Mouse (Mus musculus) hindbrain, embryonic 14.5 days (tissue): ENCODE data around the gene Snrnp70. TPM values are rescaled to one million over a fixed set of nuclear protein-coding genes. Genes with fewer than 3 reads are reported as not detected.

Experiments used
- ATAC-seq: fragments of 200-750 bp; cut with Nextera tagmentation; 2 replicates; pipeline ENCODE4 v1.8.0; 2017; ENCODE audit warnings: moderate number of reproducible peaks, mild to moderate bottlenecking, moderate TSS enrichment, moderate library complexity; ENCODE audit not compliant: low FRiP score
- DNase-seq: peaks from one replicate; pipeline ENCODE4 v3.0.0-alpha.2; 2015; ENCODE audit warnings: low spot score
- H3K27ac ChIP-seq: fragments of 300-500 bp; sonication (generic); 2 replicates; pipeline ENCODE4 v1.5.1; 2014; ENCODE audit warnings: mild to moderate bottlenecking, moderate library complexity
- H3K27me3 ChIP-seq: fragments of 300-500 bp; sonication (generic); 2 replicates; pipeline ENCODE4 v1.6.1; 2014; ENCODE audit warnings: mild to moderate bottlenecking, low read length, mixed read lengths; ENCODE audit not compliant: control insufficient read depth, insufficient read depth
- H3K36me3 ChIP-seq: fragments of 300-500 bp; sonication (generic); replicated peaks from 2 replicates; pipeline ENCODE4 v1.6.1; 2014; ENCODE audit not compliant: control insufficient read depth, insufficient read depth
- H3K4me1 ChIP-seq: fragments of 300-500 bp; sonication (generic); replicated peaks from 2 replicates; pipeline ENCODE4 v1.6.1; 2014; ENCODE audit warnings: antibody characterized with exemption, low read length, mixed read lengths; ENCODE audit not compliant: control insufficient read depth, insufficient read depth
- H3K4me2 ChIP-seq: fragments of 300-500 bp; sonication (generic); replicated peaks from 2 replicates; pipeline ENCODE4 v1.6.1; 2014; ENCODE audit warnings: mild to moderate bottlenecking, moderate library complexity
- H3K4me3 ChIP-seq: fragments of 300-500 bp; sonication (generic); replicated peaks from 2 replicates; pipeline ENCODE4 v1.5.1; 2014; ENCODE audit warnings: mild to moderate bottlenecking, low read length
- H3K9ac ChIP-seq: fragments of 300-500 bp; sonication (generic); 2 replicates; pipeline ENCODE4 v1.6.1; 2014
- H3K9me3 ChIP-seq: fragments of 300-500 bp; sonication (generic); 2 replicates; pipeline ENCODE4 v1.6.1; 2016; ENCODE audit warnings: low read length; ENCODE audit not compliant: control insufficient read depth
- WGBS: fragments of 180-500 bp; shearing (Covaris S2); extraction: QIAGEN DNeasy Blood & Tissue Kit; methylation state at CpG from one replicate; pipeline ENCODE4 v1.1.7; 2014; 5-methylcytosine and 5-hydroxymethylcytosine counted together
- polyA plus RNA-seq: library from polyadenylated mRNA; unstranded; fragments of >200 nt; fragmentation: Nextera tagmentation; extraction: Ambion mirVana; gene quantifications from 2 replicates; pipeline ENCODE4 v1.2.1, GENCODE M21; 2014

Snrnp70 gene
- polyA plus RNA-seq, 1 experiment from 2014 or later = 72.3 TPM

DNA sequence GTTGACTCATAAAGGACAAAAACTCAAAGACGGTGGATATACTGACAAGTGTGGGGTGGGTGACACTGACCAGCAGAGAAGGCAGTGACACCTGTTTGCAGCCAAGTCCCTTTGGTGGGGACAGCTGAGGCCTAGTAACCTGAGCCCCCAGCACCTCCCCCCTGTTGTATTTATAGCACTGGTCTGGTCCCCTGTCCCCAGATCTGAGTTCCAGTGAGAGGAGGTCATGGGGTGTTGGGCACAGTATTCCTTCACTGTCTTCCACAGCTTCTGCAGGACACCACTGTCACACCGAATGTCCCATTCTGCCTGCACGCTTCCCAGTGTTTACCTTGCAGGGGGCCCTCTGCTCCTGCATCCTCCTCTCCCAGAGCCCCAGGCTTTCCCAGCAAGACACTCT lies 60.9 kb downstream of the Snrnp70 start:
- WGBS = 38% methylated on average over 3 of the region's 3 CpGs
- DNase-seq (no peak), ATAC-seq (no peak)
- H3K9ac ChIP-seq = no peak overlapping the region
- no peaks in the 10 kb centered on the region for H3K9me3 ChIP-seq
- H3K4me1 ChIP-seq = peaks cover 15% of the 10 kb centered on the region; the same call in 1 of the 2 replicates
- peaks cover 5% of the 10 kb centered on the region for H3K27me3 ChIP-seq
- H3K36me3 ChIP-seq = no peaks in the 10 kb centered on the region
- no peak overlapping the region for H3K27ac ChIP-seq
- H3K4me3 ChIP-seq = no peak overlapping the region
- no peak overlapping the region for H3K4me2 ChIP-seq

DNA sequence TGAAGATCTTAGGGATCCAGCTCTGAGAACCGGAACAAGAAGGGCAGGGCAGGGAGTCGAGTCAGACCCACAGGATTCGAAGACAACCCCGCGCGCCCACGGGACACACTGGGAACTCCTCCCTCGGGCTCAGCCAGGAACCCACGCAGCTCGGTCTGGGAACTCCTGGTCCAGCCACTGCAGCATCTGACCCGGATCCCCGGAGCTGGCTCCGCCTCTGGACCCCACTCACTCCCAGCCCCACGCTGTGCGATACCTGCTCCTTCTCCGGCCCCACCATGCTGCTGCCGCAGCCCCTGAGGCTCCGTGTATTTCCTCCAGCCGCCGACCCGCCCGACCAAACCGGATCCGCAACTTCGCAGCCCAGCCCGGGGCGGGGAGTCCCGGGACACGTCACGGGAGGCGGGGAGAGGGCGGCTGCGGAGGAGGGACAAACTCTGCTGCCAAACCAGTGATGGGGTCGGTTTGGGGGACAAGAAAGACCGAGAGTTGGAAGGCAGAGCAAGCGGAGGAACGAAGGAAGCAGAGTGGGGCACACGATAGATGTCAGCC lies 62.0 kb downstream of the Snrnp70 start, which contains the start of gene Trpm4:
TSS of gene Trpm4 (minus strand) at position 350 of the 552 bp plus-strand sequence.
- Histone ChIP-seq H3K9me3 (no peaks in the 10 kb centered on the region), H3K9ac (peak within 1 kb of the TSS; percentile 61), H3K27me3 (peaks cover 5% of the 10 kb centered on the region), H3K36me3 (no peaks in the 10 kb centered on the region), H3K27ac (no peak within 1 kb of the TSS), H3K4me3 (peak within 1 kb of the TSS; percentile 47), H3K4me2 (peak within 1 kb of the TSS; percentile 71), H3K4me1 (peaks cover 4% of the 10 kb centered on the region; the same call in 1 of the 2 replicates)
- ATAC-seq (peak; percentile 64), DNase-seq (peak; percentile 78)
- under 1% methylated on average over 38 of the region's 38 CpGs for WGBS

DNA sequence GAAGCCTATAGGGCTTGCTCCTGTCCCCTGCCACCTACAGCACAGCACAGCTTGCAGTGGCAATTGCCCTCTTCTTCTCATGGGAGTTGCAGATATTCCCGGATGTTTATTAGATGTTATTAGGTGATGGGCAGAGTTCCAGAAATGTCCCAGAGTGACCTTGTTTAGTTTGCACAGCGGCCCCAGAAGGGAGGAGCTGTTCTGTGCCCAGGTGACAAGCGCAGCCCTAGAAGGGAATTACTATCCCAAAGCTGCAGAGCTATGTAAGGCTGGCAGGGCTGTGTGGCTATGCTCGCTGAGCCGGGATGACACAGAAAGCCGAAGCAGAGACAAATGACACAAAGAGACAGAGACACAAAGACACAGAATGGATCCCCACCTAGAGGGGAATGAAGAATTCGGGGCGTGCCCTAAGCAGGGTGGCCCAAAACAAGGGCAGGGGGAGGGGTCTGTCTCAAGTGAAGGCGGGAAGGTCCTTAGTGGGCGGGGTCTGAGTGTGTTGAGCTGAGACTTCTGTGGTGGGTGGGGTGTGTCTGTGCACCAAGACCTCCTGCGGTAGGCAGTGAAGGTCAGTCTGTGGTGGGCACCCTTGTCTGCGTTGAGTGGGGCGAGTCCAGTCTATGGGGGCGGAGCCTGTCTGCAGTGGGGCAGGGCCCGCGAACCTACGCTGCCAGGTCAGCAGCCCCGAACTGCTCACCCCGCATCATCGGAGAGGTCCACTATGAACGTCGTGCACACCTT lies 62.7 kb downstream of the Snrnp70 start:
- Histone ChIP-seq H3K36me3 (no peaks in the 10 kb centered on the region), H3K4me3 (peak overlapping the region; percentile 47), H3K4me2 (peak overlapping the region; percentile 71), H3K27me3 (peaks cover 5% of the 10 kb centered on the region), H3K9ac (peak overlapping the region; percentile 61), H3K4me1 (0 out of 2 replicates have a peak, but pooled peaks cover 4% of the 10 kb centered on the region), H3K9me3 (no peaks in the 10 kb centered on the region), H3K27ac (no peak overlapping the region)
- peak; percentile 36 for DNase-seq
- ATAC-seq = peak; percentile 55
- 2% methylated on average over 21 of the region's 22 CpGs for WGBS

DNA sequence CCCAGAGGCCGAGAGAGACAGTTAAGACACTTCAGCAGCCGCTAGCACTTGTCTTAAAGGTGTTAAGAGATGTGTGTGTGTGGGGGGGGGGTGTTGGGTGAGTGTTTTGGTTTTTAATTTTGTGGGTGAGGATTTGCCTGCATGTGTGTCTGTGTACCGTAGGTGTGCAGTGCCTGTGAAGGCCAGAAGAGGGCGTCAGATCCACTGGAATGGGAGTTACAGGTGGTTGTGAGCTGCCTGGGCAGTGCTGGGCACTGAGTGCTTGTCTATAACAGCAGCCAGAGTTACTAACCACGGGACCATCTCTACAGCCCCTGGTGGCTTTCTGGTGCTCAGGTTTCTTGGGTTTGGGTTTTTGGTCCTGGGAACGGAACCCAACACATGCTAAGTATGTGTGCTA lies 64.0 kb downstream of the Snrnp70 start:
- WGBS = 86% methylated on average over 6 of the region's 6 CpGs
- no peaks in the 10 kb centered on the region for H3K9me3 ChIP-seq
- H3K27ac ChIP-seq = no peak overlapping the region
- H3K4me2 ChIP-seq = no peak overlapping the region
- 0 out of 2 replicates have a peak, but pooled peaks cover 4% of the 10 kb centered on the region for H3K4me1 ChIP-seq
- H3K9ac ChIP-seq = no peak overlapping the region
- ATAC-seq (no peak), DNase-seq (no peak)
- no peak overlapping the region for H3K4me3 ChIP-seq
- H3K27me3 ChIP-seq = no peaks in the 10 kb centered on the region; the same call in 1 of the 2 replicates
- no peaks in the 10 kb centered on the region for H3K36me3 ChIP-seq

DNA sequence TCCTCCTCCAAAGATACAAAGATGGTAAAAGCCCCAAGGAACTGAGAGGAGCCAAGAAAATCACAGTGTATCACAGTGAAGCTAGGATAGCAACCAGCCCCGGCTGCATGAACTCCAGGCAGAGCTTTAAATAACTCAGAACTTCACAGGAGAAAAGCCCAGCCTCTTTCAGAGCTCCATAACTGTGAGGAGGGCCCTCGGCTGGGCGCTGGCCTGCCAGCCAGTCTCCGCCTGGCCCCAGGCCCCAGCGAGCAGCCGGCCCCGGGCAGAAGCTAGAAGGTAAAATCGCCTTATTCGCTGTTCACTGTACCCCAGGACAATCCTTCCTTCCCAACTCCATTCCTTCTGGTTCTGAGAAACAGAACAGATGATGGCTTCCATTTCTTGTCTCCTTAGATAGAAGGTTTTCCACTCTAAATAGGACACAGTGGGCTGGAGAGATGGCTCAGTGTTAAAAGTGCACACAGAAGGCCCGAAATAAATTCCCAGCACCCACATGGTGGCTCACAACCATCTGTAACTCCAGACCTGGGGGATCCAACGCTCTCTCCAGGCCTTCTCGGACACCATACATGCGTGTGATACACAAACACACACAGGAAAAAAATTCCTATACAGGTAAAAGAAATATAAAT lies 66.6 kb downstream of the Snrnp70 start:
- Histone ChIP-seq H3K9me3 (no peaks in the 10 kb centered on the region), H3K9ac (no peak overlapping the region), H3K27ac (no peak overlapping the region), H3K36me3 (no peaks in the 10 kb centered on the region), H3K4me3 (no peak overlapping the region), H3K27me3 (no peaks in the 10 kb centered on the region), H3K4me2 (no peak overlapping the region), H3K4me1 (0 out of 2 replicates have a peak, but pooled peaks cover 4% of the 10 kb centered on the region)
- ATAC-seq = no peak
- DNase-seq = no peak
- 86% methylated on average over 13 of the region's 13 CpGs for WGBS

Other genes starting within 250 kb of the Snrnp70 start
- 91.0 and 93.5 TPM in 2 replicates for gene Pih1d1, start 241.4 kb downstream of the Snrnp70 start, polyA plus RNA-seq
- 16.0 and 21.3 TPM in 2 replicates for gene Aldh16a1, start 241.2 kb downstream of the Snrnp70 start, polyA plus RNA-seq
- 0.47 and 0.48 TPM in 2 replicates for gene Slc17a7, start 231.8 kb downstream of the Snrnp70 start, polyA plus RNA-seq
- gene Gfy, start 216.2 kb downstream of the Snrnp70 start, polyA plus RNA-seq = not detected in 2 replicates
- gene Pth2, start 214.7 kb downstream of the Snrnp70 start, polyA plus RNA-seq = 0.83 TPM in 1 of 2 replicates, not detected in the other
- 0.50 and 0.57 TPM in 2 replicates for gene Ccdc155, start 190.8 kb downstream of the Snrnp70 start, polyA plus RNA-seq
- 8.7 and 11.3 TPM in 2 replicates for gene Dkkl1, start 183.6 kb downstream of the Snrnp70 start, polyA plus RNA-seq
- gene Tead2, start 180.0 kb downstream of the Snrnp70 start, polyA plus RNA-seq = 37.7 and 48.0 TPM in 2 replicates
- gene Cd37, start 156.6 kb downstream of the Snrnp70 start, polyA plus RNA-seq = 0.94 and 1.2 TPM in 2 replicates
- 0.33 and 0.67 TPM in 2 replicates for gene Slc6a16, start 154.7 kb downstream of the Snrnp70 start, polyA plus RNA-seq
- not detected in 2 replicates for gene Slc6a21, start 118.2 kb downstream of the Snrnp70 start, polyA plus RNA-seq
- 7.8 and 9.3 TPM in 2 replicates for gene Trpm4, start 62.0 kb downstream of the Snrnp70 start, polyA plus RNA-seq
- 0.20 and 0.41 TPM in 2 replicates for gene Hrc, start 60.5 kb downstream of the Snrnp70 start, polyA plus RNA-seq
- 29.8 and 32.3 TPM in 2 replicates for gene Ppfia3, start 28.7 kb downstream of the Snrnp70 start, polyA plus RNA-seq
- gene Lin7b, start 25.2 kb downstream of the Snrnp70 start, polyA plus RNA-seq = 34.8 and 37.9 TPM in 2 replicates
- not detected in 2 replicates for gene Kcna7, start 9.9 kb upstream of the Snrnp70 start, polyA plus RNA-seq
- gene Ntf5, start 18.0 kb upstream of the Snrnp70 start, polyA plus RNA-seq = 0.13 TPM in 1 of 2 replicates, not detected in the other
- 1.2 and 2.0 TPM in 2 replicates for gene Lhb, start 25.1 kb upstream of the Snrnp70 start, polyA plus RNA-seq
- gene Gys1, start 39.1 kb upstream of the Snrnp70 start, polyA plus RNA-seq = 17.8 and 21.6 TPM in 2 replicates
- gene Ruvbl2, start 42.4 kb upstream of the Snrnp70 start, polyA plus RNA-seq = 83.9 and 93.5 TPM in 2 replicates
- 4,936 and 5,483 TPM in 2 replicates for gene Ftl1, start 64.1 kb upstream of the Snrnp70 start, polyA plus RNA-seq
- gene Bax, start 71.2 kb upstream of the Snrnp70 start, polyA plus RNA-seq = 182 and 190 TPM in 2 replicates
- 0.13 and 0.35 TPM in 2 replicates for gene Tulp2, start 86.1 kb upstream of the Snrnp70 start, polyA plus RNA-seq
- not detected in 2 replicates for gene Gm45808, start 91.1 kb upstream of the Snrnp70 start, polyA plus RNA-seq
- gene Dhdh, start 93.1 kb upstream of the Snrnp70 start, polyA plus RNA-seq = 2.8 and 3.6 TPM in 2 replicates
- 121 and 122 TPM in 2 replicates for gene Nucb1, start 114.7 kb upstream of the Snrnp70 start, polyA plus RNA-seq
- 12.9 and 13.0 TPM in 2 replicates for gene Ppp1r15a, start 130.5 kb upstream of the Snrnp70 start, polyA plus RNA-seq
- 1.4 and 2.3 TPM in 2 replicates for gene Plekha4, start 130.6 kb upstream of the Snrnp70 start, polyA plus RNA-seq
- gene Hsd17b14, start 159.2 kb upstream of the Snrnp70 start, polyA plus RNA-seq = 0.25 TPM in 1 of 2 replicates, not detected in the other
- gene Bcat2, start 174.4 kb upstream of the Snrnp70 start, polyA plus RNA-seq = 17.4 and 19.0 TPM in 2 replicates
- gene Fgf21, start 219.7 kb upstream of the Snrnp70 start, polyA plus RNA-seq = not detected in 2 replicates
- not detected in 2 replicates for gene Fut1, start 221.5 kb upstream of the Snrnp70 start, polyA plus RNA-seq
- gene Izumo1, start 226.1 kb upstream of the Snrnp70 start, polyA plus RNA-seq = not detected in 2 replicates
- gene Rasip1, start 231.7 kb upstream of the Snrnp70 start, polyA plus RNA-seq = 17.2 and 18.3 TPM in 2 replicates
- 3.0 and 3.1 TPM in 2 replicates for gene Mamstr, start 244.2 kb upstream of the Snrnp70 start, polyA plus RNA-seq